Mouse (Mus musculus): ENCODE data around the gene Was. TPM values are rescaled to one million over a fixed set of nuclear protein-coding genes. Genes with fewer than 3 reads are reported as not detected.

Gene Was
- 0.35 and 0.71 TPM in 2 replicates for polyA plus RNA-seq (2015; fragmentation: Nextera tagmentation; extraction: Ambion mirVana)

DNA sequence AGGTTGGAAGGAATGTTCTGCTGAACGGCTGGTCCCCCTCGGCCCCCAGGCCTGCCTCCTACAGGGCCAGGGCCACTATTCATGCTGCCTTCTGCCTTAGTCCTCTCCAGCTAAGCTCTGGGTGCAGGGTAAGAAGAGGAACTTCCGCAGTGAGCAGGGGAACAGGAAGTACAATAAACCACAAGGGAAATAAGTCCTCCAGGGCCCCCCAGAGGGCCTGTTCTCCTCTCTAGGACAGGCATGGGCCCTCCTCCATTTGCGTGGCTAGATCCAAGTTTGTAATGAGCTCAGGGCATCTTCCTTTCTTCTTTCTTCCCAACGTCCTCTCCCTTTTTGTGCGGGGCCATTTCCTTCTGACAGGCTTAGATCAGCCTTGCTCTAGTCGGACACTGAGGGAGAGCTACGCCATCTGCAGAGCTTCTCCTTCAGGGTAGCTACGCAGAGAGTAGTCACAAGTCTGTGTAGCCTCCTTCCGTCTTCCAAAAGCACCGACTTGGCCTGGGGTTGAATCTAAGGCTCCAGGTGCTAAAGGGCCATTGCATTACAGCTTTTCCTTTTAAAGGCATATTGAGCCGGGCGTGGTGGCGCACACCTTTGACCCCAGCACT is at the start of gene Was:
TSS of gene Was (minus strand) at position 153 of the 608 bp plus-strand sequence.

DNA sequence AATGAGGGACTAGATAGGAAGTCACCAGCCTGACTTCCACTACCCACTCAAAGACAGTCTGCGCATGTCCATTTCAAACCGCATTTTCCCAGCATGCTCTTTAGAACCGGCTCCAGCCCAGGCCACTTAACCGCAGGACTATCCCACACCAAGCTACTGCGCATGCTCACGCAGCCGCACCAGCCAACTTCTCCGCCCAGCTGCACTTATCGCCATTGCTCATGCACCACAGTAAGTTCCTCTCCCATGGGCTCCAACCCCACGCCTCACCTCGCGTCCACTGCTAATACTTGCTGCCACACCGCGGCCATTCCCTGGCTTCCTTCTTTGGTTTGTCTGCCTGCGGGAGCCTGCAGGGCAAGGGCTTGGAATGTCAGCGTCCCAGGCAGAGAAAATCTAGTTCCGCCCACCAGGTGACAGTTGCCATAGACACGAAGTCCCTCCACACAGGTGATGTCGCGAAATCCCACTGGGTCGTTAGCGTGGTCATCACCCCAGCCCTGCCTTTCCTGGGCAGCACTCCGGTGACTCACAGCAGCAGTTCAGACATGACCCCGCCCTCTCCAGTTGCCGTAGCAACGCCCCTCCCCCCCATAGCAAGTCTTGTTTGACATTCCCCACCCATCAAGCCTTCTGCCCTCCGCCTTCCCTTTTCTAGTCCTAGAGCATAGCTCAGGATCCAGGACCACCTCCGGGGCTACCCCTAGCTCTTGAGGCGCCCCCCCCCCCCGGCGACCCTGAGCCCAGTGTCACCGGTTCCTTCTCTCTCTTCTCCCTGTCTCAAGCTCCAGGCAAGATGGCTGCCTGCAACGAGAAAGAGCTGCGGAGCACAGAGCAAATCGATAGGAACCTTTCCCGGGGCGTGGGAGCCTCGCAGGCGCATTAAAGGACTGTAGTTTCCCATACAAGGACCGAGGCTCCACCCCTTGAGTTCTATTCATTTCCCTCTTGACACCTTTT is 42.0 kb upstream of the Was start, which contains the start of gene Wdr13:
TSS of gene Wdr13 (minus strand) at position 876 of the 960 bp plus-strand sequence.

DNA sequence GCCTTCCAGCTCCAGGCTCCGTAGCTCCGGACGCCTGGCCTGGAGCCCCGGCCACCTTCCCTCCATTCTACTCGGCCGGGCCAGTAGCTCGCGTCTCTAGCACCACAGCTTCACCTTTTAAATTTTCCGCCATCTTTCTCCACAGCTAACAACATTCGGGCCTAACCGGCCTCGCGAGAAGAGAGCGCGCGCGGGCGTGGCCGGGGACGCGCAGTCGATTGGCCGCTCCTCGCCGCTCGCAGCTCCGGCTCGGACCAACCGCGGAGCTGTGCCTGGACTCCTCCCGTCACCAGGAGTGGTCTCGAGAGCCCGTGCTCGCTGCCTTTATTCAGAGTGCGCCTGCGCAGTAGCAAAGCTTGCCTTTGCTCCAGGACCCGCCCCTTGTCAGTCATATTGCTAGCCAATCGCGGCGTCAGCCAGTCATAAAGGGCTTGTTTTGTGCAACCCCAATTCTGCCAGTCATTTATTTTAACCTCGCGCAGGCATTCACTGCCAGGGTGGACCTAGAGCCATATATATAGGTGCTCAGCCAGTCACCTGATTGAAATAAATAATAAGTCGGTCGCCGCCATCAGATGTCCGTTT is 15.8 kb downstream of the Was start, which contains the start of gene Suv39h1:
TSS of gene Suv39h1 (minus strand) at position 331 of the 585 bp plus-strand sequence.

Other genes starting within 250 kb of the Was start
- 17.6 and 21.4 TPM in 2 replicates for gene Otud5, start 249.1 kb downstream of the Was start, polyA plus RNA-seq (2015; fragmentation: Nextera tagmentation; extraction: Ambion mirVana)
- gene Pim2, start 212.2 kb downstream of the Was start, polyA plus RNA-seq (2015; fragmentation: Nextera tagmentation; extraction: Ambion mirVana), result 1.0 and 1.1 TPM in 2 replicates
- gene Slc35a2, start 206.5 kb downstream of the Was start, polyA plus RNA-seq (2015; fragmentation: Nextera tagmentation; extraction: Ambion mirVana), result 16.1 and 22.3 TPM in 2 replicates
- gene Pqbp1, start 191.2 kb downstream of the Was start, polyA plus RNA-seq (2015; fragmentation: Nextera tagmentation; extraction: Ambion mirVana), result 50.7 and 56.9 TPM in 2 replicates
- 93.9 and 99.0 TPM in 2 replicates for gene Timm17b, start 191.1 kb downstream of the Was start, polyA plus RNA-seq (2015; fragmentation: Nextera tagmentation; extraction: Ambion mirVana)
- gene Gm10491, start 182.7 kb downstream of the Was start, polyA plus RNA-seq (2015; fragmentation: Nextera tagmentation; extraction: Ambion mirVana), result not detected in 2 replicates
- gene Gm10490, start 181.0 kb downstream of the Was start, polyA plus RNA-seq (2015; fragmentation: Nextera tagmentation; extraction: Ambion mirVana), result not detected in 2 replicates
- 0.06 and 0.21 TPM in 2 replicates for gene Pcsk1n, start 170.7 kb downstream of the Was start, polyA plus RNA-seq (2015; fragmentation: Nextera tagmentation; extraction: Ambion mirVana)
- not detected in 2 replicates for gene Eras, start 161.9 kb downstream of the Was start, polyA plus RNA-seq (2015; fragmentation: Nextera tagmentation; extraction: Ambion mirVana)
- 5.4 and 5.6 TPM in 2 replicates for gene Hdac6, start 142.6 kb downstream of the Was start, polyA plus RNA-seq (2015; fragmentation: Nextera tagmentation; extraction: Ambion mirVana)
- 0.66 and 0.77 TPM in 2 replicates for gene Gata1, start 112.4 kb downstream of the Was start, polyA plus RNA-seq (2015; fragmentation: Nextera tagmentation; extraction: Ambion mirVana)
- not detected in 2 replicates for gene Glod5, start 72.0 kb downstream of the Was start, polyA plus RNA-seq (2015; fragmentation: Nextera tagmentation; extraction: Ambion mirVana)
- gene Suv39h1, start 15.7 kb downstream of the Was start, polyA plus RNA-seq (2015; fragmentation: Nextera tagmentation; extraction: Ambion mirVana), result 9.1 and 10.1 TPM in 2 replicates
- gene Wdr13, start 42.4 kb upstream of the Was start, polyA plus RNA-seq (2015; fragmentation: Nextera tagmentation; extraction: Ambion mirVana), result 10.3 and 11.4 TPM in 2 replicates
- gene Rbm3, start 55.4 kb upstream of the Was start, polyA plus RNA-seq (2015; fragmentation: Nextera tagmentation; extraction: Ambion mirVana), result 308 and 398 TPM in 2 replicates
- 3.9 and 4.3 TPM in 2 replicates for gene Tbc1d25, start 85.7 kb upstream of the Was start, polyA plus RNA-seq (2015; fragmentation: Nextera tagmentation; extraction: Ambion mirVana)
- gene Ebp, start 103.0 kb upstream of the Was start, polyA plus RNA-seq (2015; fragmentation: Nextera tagmentation; extraction: Ambion mirVana), result 16.0 and 23.1 TPM in 2 replicates
- 4.0 and 4.2 TPM in 2 replicates for gene Porcn, start 116.0 kb upstream of the Was start, polyA plus RNA-seq (2015; fragmentation: Nextera tagmentation; extraction: Ambion mirVana)
- 17.2 and 17.9 TPM in 2 replicates for gene Ftsj1, start 161.9 kb upstream of the Was start, polyA plus RNA-seq (2015; fragmentation: Nextera tagmentation; extraction: Ambion mirVana)
- gene Slc38a5, start 180.6 kb upstream of the Was start, polyA plus RNA-seq (2015; fragmentation: Nextera tagmentation; extraction: Ambion mirVana), result 0.16 and 0.22 TPM in 2 replicates
- gene Ssxb10, start 236.9 kb upstream of the Was start, polyA plus RNA-seq (2015; fragmentation: Nextera tagmentation; extraction: Ambion mirVana), result not detected in 2 replicates